Mouse (Mus musculus): Measurements from ENCODE around the gene Scgb1c1. TPM values are rescaled to one million over a fixed set of nuclear protein-coding genes. Genes with fewer than 3 reads are reported as not detected.
A peak's percentile ranks its signal among the peaks of the same experiment; 100 is the strongest.

The Scgb1c1 gene
- total RNA-seq, 1 experiment = not detected

DNA sequence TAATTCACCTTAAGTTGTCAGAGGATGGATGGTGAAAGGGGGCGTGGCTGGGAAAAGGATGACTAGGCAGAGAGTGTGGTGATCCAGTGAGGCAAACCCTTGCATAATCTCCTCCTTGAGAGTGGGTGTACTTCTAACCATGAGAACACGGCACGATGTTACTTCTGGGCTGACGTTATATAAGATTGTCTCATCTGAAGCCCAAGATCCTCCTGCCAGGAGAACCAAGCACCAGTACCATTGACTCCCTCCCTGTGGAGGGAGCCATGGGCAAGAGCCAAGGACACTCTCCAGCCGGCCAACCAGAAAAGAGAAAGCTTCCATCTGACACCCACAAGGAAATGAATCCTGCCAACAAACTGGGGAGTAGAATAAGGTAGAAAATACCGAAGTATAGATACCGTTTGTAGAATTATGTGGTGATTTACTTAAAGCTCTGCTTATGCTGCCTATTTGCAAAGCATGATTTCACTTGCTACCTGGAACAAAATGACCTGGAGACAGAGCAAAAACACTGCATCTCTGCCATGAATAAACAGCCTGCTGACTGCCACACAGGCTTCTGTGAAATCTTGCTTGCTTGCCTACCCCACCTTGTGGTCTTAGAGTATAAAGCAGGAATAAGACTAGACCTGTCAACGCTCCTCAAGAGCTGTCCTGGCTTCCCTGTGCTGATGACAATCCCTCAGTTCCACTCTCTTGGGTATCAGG lies 17.0 kb upstream of the Scgb1c1 start:
- DNase-seq (ENCODE audit: low read depth, low spot score) = no peak
- Histone ChIP-seq H3K27ac (ENCODE audit: insufficient read depth, low read depth, low read length, poor library complexity, severe bottlenecking) (no peak overlapping the region), H3K9me3 (ENCODE audit: control insufficient read depth, insufficient read depth, low read depth, low read length) (no peaks in the 10 kb centered on the region), H3K4me3 (ENCODE audit: insufficient read depth in 1 of 2, low read depth in 1 of 2, low read length in 2 of 2, poor library complexity in 1 of 2, severe bottlenecking in 1 of 2) (no peak overlapping the region), H3K4me1 (ENCODE audit: control insufficient read depth in 2 of 2, insufficient read depth in 2 of 2, low read length in 2 of 2, poor library complexity in 1 of 2) (peaks cover 0 to 3% of the 10 kb centered on the region in 2 experiments; a peak in 1 of 4 replicates), H3K36me3 (ENCODE audit: control insufficient read depth, insufficient read depth, low read length, poor library complexity, severe bottlenecking) (no peaks in the 10 kb centered on the region), H3K9ac (ENCODE audit: insufficient read depth, low read depth, low read length, poor library complexity, severe bottlenecking) (no peak overlapping the region)
- TF ChIP-seq ZC3H11A (IDR thresholded peaks at IDR 0.05; ENCODE audit: borderline replicate concordance, low read depth, low read length) (no peak), HCFC1 (IDR thresholded peaks at IDR 0.05; ENCODE audit: borderline replicate concordance, insufficient read depth, low read length) (no peak), ZNF384 (IDR thresholded peaks at IDR 0.05; ENCODE audit: low read depth, low read length) (no peak), MAFK (IDR thresholded peaks at IDR 0.05; ENCODE audit: insufficient read depth, low read depth, low read length) (no peak), CHD2 (IDR thresholded peaks at IDR 0.05; ENCODE audit: low read depth, low read length) (no peak)
- in situ Hi-C loops (cut with MboI; ENCODE audit: low sequenced_read_pairs in 2 of 2, unreplicated experiment in 2 of 2) = loop anchor here in 1 of 2 experiments (25.0 kb wide), 1 partner anchor 234 kb away; the partner anchor contains the start of gene B4galnt4

DNA sequence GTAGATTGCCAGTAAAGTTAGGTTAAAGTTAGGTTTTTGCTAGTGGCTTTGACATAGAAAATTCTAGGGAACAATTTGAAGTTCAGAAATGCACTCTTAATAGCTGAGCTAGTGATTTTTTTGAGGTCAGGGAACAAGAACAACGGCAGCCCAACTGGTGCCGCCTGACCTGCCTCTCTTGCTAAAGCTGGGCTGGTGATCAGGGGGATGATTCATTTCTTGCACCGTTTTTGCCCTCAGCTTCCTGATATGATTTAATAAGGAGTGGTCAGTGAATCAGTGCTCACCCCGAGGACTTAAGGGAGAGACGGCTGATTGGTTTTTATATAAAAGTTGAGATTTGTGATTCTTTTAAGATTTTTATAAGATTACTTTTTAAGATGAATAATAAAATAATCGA lies 13.9 kb upstream of the Scgb1c1 start:
- Histone ChIP-seq H3K9me3 (ENCODE audit: control insufficient read depth, insufficient read depth, low read depth, low read length) (no peaks in the 10 kb centered on the region), H3K27ac (ENCODE audit: insufficient read depth, low read depth, low read length, poor library complexity, severe bottlenecking) (no peak overlapping the region), H3K36me3 (ENCODE audit: control insufficient read depth, insufficient read depth, low read length, poor library complexity, severe bottlenecking) (no peaks in the 10 kb centered on the region), H3K4me1 (ENCODE audit: control insufficient read depth in 2 of 2, insufficient read depth in 2 of 2, low read length in 2 of 2, poor library complexity in 1 of 2) (peaks cover 0 to 7% of the 10 kb centered on the region in 2 experiments; a peak in 1 of 4 replicates), H3K4me3 (ENCODE audit: insufficient read depth in 1 of 2, low read depth in 1 of 2, low read length in 2 of 2, poor library complexity in 1 of 2, severe bottlenecking in 1 of 2) (no peak overlapping the region), H3K9ac (ENCODE audit: insufficient read depth, low read depth, low read length, poor library complexity, severe bottlenecking) (no peak overlapping the region)
- DNase-seq (ENCODE audit: low read depth, low spot score) = no peak
- in situ Hi-C loops (cut with MboI; ENCODE audit: low sequenced_read_pairs in 2 of 2, unreplicated experiment in 2 of 2) = loop anchor here in 1 of 2 experiments (25.0 kb wide), 1 partner anchor 231 kb away; the partner anchor contains the start of gene B4galnt4
- TF ChIP-seq ZC3H11A (IDR thresholded peaks at IDR 0.05; ENCODE audit: borderline replicate concordance, low read depth, low read length) (no peak), HCFC1 (IDR thresholded peaks at IDR 0.05; ENCODE audit: borderline replicate concordance, insufficient read depth, low read length) (no peak), CHD2 (IDR thresholded peaks at IDR 0.05; ENCODE audit: low read depth, low read length) (no peak), ZNF384 (IDR thresholded peaks at IDR 0.05; ENCODE audit: low read depth, low read length) (no peak), MAFK (IDR thresholded peaks at IDR 0.05; ENCODE audit: insufficient read depth, low read depth, low read length) (no peak)

DNA sequence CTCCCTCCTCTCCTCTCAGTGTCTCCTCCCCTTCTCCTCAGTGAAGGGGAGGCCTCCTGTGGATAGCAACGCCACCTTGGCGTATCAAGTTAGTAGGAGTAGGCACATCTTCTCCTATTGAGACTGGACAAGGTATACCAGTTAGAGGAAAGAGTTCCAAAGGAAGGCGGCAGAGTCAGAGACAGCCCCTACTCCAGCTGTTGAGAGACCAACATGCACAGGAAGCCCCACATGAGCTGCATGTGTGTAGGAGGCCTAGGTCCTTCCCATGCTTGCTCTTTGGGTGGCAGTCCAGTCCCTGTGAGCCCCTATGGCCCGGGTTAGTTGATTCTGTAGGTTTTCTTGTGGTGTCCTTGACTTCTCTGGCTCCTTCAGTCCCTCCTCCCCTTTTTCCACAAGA lies 12.0 kb upstream of the Scgb1c1 start:
- in situ Hi-C loops (cut with MboI; ENCODE audit: low sequenced_read_pairs in 2 of 2, unreplicated experiment in 2 of 2) = loop anchor here in 1 of 2 experiments (25.0 kb wide), 1 partner anchor 229 kb away; the partner anchor contains the start of gene B4galnt4
- no peak overlapping the region for H3K27ac ChIP-seq (ENCODE audit: insufficient read depth, low read depth, low read length, poor library complexity, severe bottlenecking)
- no peaks in the 10 kb centered on the region for H3K9me3 ChIP-seq (ENCODE audit: control insufficient read depth, insufficient read depth, low read depth, low read length)
- TF ChIP-seq MAFK (IDR thresholded peaks at IDR 0.05; ENCODE audit: insufficient read depth, low read depth, low read length) (no peak), HCFC1 (IDR thresholded peaks at IDR 0.05; ENCODE audit: borderline replicate concordance, insufficient read depth, low read length) (no peak), ZC3H11A (IDR thresholded peaks at IDR 0.05; ENCODE audit: borderline replicate concordance, low read depth, low read length) (no peak), ZNF384 (IDR thresholded peaks at IDR 0.05; ENCODE audit: low read depth, low read length) (no peak), CHD2 (IDR thresholded peaks at IDR 0.05; ENCODE audit: low read depth, low read length) (no peak)
- no peak for DNase-seq (ENCODE audit: low read depth, low spot score)
- H3K4me1 ChIP-seq (ENCODE audit: control insufficient read depth in 2 of 2, insufficient read depth in 2 of 2, low read length in 2 of 2, poor library complexity in 1 of 2) = peaks cover 0 to 4% of the 10 kb centered on the region in 2 experiments; a peak in 1 of 4 replicates
- peaks cover 4% of the 10 kb centered on the region; the same call in 1 of the 2 replicates for H3K36me3 ChIP-seq (ENCODE audit: control insufficient read depth, insufficient read depth, low read length, poor library complexity, severe bottlenecking)
- H3K4me3 ChIP-seq (ENCODE audit: insufficient read depth in 1 of 2, low read depth in 1 of 2, low read length in 2 of 2, poor library complexity in 1 of 2, severe bottlenecking in 1 of 2) = no peak overlapping the region
- no peak overlapping the region for H3K9ac ChIP-seq (ENCODE audit: insufficient read depth, low read depth, low read length, poor library complexity, severe bottlenecking)

DNA sequence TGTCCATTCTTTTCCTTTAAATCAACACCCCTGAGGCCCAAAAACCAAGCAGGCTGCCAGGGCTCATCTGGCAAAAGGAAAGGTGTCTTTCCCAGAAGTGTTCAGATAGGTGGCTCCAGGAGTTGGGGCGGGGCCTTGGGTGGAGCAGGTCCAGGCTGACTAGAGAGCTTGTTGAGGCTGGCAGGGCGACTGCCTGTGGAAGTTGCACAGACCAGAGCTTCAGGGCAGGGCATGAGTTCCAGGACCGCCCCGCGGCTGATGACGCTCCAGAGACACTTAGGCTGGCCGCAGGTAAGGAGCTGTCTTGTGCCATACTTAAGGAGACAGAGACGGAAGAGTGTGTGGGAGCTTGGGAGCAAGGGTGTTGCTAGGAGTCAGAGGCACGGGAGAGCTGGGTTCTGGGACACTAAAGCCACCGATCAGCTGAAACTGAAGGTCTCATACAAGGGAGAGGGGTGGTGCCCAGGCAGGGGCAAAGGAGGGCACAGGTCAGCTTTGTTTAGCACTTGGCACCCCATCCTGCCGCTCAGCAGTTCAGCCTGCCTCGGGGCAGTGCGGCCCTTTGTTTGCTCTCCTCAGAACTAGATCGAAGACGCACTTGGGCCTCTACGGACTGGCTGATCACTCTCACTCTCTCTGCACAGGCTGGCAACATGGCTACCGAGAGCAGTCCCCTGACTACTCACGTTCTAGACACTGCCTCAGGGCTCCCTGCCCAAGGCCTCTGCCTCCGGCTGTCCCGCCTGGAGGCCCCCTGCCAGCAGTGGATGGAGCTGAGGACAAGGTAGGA lies 10.2 kb upstream of the Scgb1c1 start, which contains the start of gene Urah:
Gene Urah, plus strand, starts transcription at position 51 of the 790 bp plus-strand sequence.
- in situ Hi-C loops (cut with MboI; ENCODE audit: low sequenced_read_pairs in 2 of 2, unreplicated experiment in 2 of 2) = loop anchor here in 1 of 2 experiments (25.0 kb wide), 1 partner anchor 227 kb away; the partner anchor contains the start of gene B4galnt4
- H3K36me3 ChIP-seq (ENCODE audit: control insufficient read depth, insufficient read depth, low read length, poor library complexity, severe bottlenecking) = peaks cover 4% of the 10 kb centered on the region; the same call in 1 of the 2 replicates
- peaks cover 0 to 7% of the 10 kb centered on the region in 2 experiments; a peak in 2 of 4 replicates for H3K4me1 ChIP-seq (ENCODE audit: control insufficient read depth in 2 of 2, insufficient read depth in 2 of 2, low read length in 2 of 2, poor library complexity in 1 of 2)
- peak within 1 kb of the TSS; percentile 56 for H3K9ac ChIP-seq (ENCODE audit: insufficient read depth, low read depth, low read length, poor library complexity, severe bottlenecking)
- no peaks in the 10 kb centered on the region for H3K9me3 ChIP-seq (ENCODE audit: control insufficient read depth, insufficient read depth, low read depth, low read length)
- no peak for DNase-seq (ENCODE audit: low read depth, low spot score)
- no peak within 1 kb of the TSS for H3K27ac ChIP-seq (ENCODE audit: insufficient read depth, low read depth, low read length, poor library complexity, severe bottlenecking)
- no peak for TF ChIP-seq HCFC1 (IDR thresholded peaks at IDR 0.05; ENCODE audit: borderline replicate concordance, insufficient read depth, low read length)
- TF ChIP-seq ZNF384 (IDR thresholded peaks at IDR 0.05; ENCODE audit: low read depth, low read length) = no peak
- no peak for TF ChIP-seq ZC3H11A (IDR thresholded peaks at IDR 0.05; ENCODE audit: borderline replicate concordance, low read depth, low read length)
- TF ChIP-seq CHD2 (IDR thresholded peaks at IDR 0.05; ENCODE audit: low read depth, low read length) = no peak
- TF ChIP-seq MAFK (IDR thresholded peaks at IDR 0.05; ENCODE audit: insufficient read depth, low read depth, low read length) = no peak
- peak within 1 kb of the TSS; percentile 58 to 72 for H3K4me3 ChIP-seq (ENCODE audit: insufficient read depth in 1 of 2, low read depth in 1 of 2, low read length in 2 of 2, poor library complexity in 1 of 2, severe bottlenecking in 1 of 2)

All from ES-E14 (cell line).